Mouse (Mus musculus) CD4-positive helper T cell, adult 2 months (primary cell): ENCODE data around the gene Eva1b.
"Not testable (repeated sequence)": the region's sequence is repeated elsewhere in the genome, so short reads cannot be mapped to it uniquely, and the experiment has no call there.

Source experiments
- DNase-seq: peaks from one replicate; pipeline ENCODE4 v3.0.0-alpha.2; 2012; ENCODE audit warnings: low read depth, missing footprints, low spot score

Gene Eva1b

DNA sequence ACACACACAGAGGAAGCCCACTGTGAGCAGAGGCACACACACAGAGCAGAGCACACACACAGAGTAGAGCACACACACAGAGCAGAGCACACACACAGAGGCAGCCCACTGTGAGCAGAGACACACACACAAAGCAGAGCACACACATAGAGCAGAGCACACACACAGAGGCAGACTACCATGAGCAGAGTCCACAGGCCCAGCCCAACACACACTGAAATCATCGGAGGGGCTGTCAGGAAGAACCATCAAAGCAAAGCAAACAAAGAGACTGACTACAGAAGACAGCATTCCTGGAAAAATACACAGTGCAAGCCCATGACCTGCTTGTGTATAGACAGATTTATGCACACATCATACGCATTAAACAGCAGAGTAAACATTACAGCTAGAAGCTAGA, 8.3 kb downstream of the Eva1b start:
- DNase-seq: no peak

DNA sequence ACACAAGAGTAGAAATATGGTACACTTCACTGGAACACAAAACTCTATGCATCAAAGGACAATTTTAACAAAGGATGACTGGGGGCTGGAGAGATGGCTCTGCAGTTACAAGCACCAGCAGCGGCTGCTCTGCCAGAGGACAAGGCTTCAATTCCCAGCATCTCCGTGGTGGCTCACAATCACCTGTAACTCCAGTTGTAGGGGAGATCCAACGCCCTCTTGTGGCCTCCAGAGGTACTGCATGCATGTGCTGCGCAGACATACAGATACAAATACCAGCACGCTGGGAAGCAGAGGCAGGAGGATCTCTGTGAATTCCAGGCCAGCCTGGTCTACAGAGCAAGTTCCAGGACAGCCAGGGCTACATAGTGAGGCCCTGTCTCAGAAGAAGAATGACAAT, 9.1 kb downstream of the Eva1b start:
- peak; percentile 59 for DNase-seq

DNA sequence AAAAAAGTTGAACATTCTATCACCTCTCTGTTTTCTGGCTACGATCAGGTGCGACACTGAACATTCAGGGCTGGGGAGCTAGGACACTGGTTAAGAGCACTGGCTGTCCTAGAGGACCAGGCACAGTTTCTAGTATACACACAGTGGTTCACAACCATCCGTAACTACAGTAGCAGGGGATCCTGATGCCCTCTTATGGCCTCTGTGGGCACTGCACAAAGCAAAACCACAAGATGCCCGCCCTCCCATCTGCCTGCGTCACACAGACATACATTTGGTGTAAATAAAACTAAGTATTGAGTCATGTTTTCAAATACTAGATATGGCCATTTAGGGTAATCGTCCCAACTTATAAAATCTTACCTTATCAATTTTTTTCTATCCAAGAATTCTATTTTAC, 10.0 kb downstream of the Eva1b start:
- DNase-seq: peak; percentile 49

DNA sequence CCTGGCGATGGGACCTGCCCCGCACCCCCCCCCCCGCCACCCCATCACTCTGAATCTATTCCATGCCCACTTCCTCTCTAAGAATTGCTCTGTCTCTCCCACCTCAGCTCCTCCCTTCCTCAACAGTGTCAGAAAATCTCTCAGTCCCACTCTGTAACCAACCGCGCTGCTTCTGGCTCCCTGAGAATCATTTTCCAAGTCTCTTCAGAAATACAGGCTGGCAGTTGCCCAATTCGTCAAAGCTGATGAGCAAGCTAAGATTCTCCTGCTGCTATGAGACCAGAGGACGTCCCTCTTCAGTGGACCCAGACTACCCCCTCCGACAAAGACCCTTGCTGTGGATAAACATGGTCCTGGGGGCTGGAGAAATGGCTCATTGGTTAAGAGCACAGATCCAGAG, 11.9 kb downstream of the Eva1b start:
- no peak for DNase-seq

DNA sequence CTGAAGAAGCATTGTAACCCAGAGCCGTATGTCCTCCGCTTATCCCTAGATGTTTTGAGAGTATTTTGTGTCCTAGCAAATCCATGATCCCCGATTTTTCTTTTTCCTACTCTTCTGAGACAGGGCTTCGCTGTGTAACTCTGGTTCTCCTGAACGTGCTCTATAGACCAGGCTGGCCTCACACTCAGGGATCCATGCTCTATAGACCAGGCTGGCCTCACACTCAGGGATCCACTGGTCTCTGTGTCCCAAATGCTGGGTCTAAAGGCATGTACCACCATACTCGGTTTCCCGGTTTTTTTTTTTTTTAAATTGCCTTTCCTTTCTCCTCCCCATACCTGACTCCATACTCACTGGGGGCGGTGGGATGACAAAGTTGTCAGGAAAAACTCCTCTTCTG, 13.4 kb downstream of the Eva1b start:
- DNase-seq: no peak

DNA sequence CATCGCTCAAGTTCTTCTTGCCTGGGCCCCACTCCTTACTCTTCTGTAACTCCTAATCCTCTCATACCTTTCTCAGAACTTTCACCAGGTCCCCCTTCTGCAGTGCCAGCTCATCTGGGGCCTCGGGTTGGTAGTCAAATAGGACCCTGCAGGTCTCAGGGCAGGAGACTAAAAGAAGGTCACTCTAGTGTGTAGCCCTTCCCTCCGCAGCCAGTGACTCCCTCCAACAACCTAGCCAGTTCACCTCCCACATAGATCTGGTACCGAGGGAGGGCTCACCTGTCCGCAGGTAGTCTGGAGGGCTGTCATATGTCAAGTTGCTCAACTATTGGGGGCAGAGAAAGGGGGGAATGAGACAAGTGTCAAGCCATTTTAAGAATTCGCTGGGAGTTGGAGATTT, 13.9 kb downstream of the Eva1b start:
- no peak for DNase-seq

DNA sequence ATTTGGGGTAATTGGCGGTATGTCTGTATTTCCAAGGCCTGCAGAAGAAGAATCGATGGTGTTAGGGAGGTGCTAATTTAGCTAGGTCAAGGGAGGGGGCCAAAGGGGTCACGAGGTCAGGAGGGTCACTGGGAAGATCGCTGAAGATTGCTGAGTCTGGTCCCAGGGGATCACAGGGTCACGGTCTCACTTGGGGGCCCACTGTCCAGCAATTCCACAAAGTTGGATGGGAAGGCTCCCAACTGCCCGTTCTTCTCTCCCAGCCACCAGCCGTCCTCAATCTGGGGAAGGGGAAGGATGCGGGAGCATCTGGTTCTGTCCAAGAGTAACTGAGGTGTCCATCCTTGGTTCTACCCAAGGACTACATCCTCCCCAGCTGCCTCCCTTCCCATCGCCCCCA, 14.4 kb downstream of the Eva1b start:
- DNase-seq: no peak

DNA sequence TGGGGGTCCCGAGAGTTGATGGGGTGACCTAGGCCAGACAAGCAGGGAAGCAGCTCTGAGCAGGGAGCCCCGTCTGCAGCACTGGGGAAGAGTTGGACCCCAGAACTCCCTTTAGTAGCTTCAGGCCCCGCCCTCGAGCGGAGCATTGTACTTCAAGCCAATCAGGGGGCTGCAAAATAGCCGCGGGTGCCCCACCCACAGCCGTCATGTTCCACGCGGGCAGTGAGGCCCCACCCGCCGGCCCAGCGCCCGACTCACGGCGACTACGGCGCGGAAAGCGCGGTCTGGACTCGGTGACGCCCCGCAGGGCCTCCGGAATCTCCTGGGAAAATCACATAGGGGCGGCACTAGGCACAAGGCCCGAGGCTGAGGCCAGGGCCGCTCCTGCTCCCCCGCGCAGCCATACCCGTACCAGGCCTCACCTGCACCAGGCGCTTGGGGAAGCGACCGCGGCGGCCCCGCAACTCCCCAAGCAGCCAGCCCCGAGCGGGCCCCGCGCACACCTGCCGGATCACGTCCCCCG, 15.1 kb downstream of the Eva1b start:
- peak; percentile 86 for DNase-seq

DNA sequence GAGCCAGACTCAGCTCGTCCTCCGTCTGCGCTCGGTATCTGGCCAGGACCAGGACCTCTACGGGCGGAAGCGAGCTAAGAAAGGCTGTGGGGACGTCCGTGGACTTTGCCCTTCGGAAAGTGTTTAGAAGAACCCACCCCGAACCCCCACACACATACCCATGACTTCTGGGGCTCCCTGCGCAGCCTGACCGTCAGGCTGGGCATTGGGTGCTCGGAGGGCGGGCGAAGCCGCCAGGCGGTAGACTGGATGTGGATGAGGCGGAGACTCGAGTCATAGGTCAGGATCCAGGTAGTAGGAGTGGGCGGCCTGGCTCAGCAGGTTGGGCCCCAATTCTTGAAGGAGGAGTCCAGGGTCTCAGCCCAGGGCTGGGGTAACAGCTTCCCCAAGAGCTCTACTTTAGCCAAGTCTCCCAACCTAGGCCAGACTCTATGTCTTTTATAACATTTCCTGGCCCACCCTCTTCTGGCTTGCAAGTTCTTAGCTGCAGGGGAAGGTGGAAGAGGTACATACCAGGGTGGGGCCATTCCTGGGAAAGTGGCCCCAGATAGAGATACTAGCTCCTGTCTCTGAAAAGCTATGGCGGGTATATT, 15.6 kb downstream of the Eva1b start, which contains the start of gene Sh3d21:
Sh3d21 (minus strand) TSS at position 425 of the 593 bp plus-strand sequence.
- DNase-seq: peak; percentile 53

DNA sequence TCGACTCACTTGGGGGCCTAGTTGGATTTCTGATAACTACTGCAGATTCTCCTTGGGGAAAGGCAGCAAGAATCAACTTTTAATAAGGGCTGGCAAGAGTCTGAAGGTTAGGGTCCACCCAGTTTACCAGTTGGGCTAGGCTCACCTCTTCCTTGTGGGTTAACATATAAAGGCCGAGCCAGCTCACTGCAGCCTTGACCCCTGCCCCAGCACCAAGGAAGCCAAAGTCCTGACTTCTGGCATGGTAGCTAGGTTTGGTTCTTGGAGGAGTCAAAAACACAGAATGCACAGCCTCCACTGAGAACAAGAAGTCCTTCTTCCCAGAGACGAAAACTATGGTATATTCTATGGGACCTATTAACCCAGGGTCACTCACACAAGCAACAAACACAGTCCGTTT, 16.1 kb downstream of the Eva1b start:
- DNase-seq: no peak

DNA sequence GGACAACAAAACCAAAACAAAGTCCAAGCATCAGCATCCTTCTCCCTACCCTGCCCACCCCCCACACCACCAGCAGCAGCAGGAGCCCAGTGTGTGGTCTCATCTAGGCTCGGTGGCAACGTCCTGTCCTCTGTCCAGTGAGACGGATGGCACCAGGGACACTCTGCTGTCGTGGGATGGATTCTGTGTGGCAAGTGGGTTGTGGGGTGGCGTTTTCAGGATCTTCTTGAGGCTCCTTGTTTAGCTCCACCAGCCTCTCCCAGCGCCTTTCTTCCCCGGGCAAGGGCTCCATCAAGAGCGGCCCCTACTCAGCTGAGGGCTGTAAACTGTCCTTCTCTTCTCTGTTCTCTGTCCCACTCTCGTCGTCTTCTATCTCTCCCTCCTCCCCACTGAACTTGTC, 17.5 kb downstream of the Eva1b start:
- not testable (repeated sequence) for DNase-seq

DNA sequence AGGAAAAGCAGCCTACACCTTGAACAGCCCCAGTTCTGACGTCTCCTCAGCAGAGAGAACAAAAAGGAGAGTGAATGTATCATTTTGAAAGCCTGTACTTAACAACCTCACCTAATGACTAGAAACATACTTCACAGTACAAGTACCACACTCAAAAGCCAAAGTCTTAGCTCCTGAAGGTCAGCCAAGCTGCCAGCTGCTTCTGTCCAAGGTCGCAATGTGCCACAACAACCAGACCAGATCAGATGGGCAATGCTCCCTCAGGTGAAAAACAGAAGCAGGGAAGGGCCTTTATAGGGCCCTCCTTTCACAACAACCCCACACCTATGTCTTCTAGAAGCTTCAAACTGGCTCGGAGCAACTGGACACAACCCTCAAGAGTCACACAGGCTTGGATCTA, 18.5 kb downstream of the Eva1b start:
- DNase-seq: no peak

DNA sequence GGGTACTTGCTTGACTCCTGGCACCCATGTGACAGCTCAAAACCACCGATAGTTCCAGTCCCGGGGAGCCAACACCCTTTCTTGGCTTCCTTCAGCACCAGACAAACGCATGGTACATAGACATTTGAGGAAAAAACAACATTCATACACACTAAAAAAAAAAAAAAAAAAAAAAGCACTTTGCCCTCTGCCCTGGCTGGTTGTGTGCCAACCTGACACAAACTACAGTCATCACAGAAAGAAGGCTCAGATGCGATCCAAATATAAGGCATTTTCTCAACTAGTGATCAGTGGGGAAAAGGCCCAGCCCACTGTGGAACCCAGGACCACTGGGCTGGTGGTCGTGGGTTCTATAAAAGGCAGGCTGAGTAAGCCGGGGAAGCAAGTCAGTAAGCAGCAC, 21.3 kb downstream of the Eva1b start:
- DNase-seq: no peak

DNA sequence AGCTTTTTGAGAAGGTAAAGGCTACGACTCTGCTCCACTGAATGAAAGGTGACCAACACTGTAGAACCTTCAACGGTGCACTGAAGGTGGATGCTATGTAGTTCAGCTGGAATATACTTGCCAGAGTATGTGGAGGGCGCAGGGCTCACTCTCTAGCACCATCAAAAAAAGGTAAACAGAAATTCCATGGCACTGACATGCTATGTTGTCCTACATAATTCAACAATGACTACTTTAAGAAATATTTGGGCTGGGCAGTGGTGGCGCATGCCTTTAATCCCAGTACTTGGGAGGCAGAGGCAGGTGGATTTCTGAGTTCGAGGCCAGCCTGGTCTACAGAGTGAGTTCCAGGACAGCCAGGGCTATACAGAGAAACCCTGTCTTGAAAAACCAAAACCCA, 23.2 kb downstream of the Eva1b start:
- not testable (repeated sequence) for DNase-seq

DNA sequence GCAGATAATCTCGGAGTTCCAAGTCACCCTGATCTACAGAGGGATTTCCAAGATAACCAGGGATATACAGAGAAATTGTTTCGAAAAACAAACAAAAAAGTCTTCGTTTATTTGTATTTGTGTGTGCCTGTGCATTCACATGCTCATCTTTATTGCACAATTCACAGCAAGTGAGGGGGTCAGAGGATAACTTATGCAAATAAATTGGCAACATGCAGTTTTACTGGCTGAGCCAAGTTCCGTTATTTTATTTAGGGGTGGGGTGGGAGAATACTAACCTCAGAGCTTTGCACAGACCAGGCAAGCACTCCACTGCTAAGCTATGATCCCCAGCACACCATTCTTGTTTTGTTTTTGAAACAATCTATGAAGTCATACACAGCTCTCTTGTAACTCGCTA, 26.3 kb downstream of the Eva1b start:
- no peak for DNase-seq

DNA sequence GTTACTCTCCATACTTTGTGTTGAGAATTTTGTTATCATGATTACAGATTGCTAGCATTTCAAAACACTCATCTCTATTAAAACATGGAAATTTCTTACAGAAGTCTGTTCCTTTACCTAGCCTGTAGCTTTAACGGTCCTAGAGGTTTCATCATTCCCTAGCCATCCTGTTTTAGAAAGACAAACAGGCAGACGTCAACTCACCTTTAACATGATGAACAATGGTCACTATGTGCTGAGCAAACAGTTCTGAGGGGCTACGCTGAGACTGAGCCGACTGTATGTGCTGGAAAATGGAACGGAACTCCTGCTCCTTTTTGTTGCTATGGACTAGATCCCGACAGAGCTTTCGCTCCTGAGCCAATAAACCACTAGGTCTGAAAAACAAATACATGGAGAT, 28.4 kb downstream of the Eva1b start:
- not testable (repeated sequence) for DNase-seq

DNA sequence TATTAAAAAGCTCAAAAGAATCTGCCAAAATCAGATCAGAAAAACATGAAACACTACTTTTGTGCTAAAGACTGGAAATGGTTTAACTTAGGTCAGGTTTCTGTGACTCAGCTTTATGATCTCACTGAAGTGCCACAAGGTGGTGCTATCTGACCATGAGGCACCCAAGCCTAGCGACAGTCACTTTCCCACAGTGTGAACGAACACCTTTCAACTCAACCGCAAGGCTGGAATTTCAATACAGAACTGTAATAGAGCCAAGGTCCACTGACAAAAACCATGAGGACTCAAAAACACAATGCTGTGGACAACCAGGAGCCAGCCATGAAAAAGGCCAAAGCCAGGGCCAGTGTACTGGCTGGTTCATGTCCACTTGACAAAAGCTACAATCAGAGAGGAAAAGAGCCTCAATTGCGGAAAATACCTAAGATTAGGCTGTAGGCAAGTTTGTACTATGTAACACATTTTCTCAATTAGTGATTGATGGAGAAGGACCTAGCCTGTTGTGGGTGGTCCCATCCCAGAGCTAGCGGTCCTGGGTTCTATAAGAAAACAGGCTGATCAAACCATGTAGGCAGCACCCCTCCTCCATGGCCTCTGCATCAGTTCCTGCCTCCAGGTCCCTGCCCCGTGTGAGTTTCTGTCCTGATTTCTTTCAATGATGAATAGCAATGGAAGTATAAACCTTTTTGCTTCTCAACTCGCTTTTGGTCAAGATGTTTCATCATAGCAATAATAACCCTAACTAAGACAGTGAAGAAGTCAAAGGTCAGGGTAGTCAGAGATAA, 33.8 kb downstream of the Eva1b start:
- DNase-seq: peak; percentile 76

DNA sequence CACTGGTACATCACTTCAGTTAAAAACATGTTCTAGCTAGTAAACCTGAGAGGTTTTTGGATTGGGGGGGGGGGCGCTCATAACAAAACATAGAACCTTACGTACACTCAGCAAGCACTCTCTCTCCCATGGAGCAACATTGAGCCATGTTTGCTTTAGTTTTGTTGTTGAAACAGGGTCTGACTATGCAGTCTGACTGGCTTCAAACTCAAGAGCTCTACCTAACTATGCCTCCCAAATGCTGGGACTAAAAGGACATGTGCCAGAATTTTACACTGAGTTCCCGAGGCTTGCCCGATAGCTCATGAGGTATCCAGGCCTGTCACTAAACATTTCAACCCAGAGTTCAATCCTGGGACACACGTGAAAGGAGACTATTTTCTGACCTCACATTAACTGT, 35.5 kb downstream of the Eva1b start:
- no peak for DNase-seq

DNA sequence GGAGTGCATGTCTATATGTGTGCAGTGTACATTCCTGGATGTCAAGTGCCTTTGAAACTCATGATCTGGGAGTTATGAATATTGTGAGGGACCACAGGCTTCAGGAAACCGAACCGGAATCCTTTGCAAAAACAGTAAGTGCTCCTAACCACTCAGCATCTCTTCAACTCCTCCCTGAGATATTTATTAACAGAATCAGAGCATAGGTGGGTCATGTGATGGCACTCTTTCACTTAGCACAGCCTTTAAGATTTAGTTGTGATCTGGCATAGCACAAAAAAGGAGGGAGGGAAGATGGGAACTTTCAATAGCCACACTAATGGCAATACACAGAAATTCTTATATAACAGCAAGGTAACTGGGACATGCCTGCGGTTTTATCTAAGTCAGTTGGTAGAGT, 39.6 kb downstream of the Eva1b start:
- no peak for DNase-seq

DNA sequence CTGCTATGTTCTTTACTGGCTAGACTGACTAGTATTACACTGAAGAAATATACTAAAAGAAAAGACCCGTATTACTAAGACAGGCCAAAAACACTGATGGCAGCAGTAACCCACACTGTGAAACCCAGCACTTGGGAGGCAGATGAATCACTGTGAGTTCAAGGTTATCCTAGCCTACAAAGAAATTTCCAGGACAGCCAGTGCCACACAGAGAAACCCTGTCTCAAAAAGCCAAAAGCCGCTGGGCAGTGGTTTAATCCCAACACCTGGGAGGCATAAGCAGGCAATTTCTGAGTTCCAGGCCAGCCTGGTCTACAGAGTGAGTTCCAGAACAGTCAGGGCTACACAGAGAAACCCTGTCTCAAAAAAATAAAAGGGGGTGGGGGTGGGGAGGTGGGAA, 43.1 kb downstream of the Eva1b start:
- no peak for DNase-seq

DNA sequence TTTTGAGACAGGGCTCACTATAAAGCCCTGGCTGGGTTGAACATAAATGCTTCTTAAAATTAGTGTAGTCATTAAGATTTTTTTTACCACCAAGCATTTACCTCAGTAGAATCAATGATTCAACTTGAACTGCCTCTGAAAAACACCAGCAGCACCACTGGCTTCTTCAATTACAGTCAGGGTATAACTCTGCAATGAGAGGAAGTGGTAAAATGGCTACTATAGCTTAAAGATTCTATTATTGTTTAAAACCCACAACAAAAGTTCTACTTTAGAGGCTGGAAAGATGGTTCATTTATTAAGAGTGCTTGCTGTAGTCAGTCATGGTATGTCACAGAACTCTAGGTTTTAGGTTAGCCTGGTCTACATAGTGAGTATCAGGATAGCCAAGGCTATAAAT, 46.7 kb downstream of the Eva1b start:
- DNase-seq: peak; percentile 39

DNA sequence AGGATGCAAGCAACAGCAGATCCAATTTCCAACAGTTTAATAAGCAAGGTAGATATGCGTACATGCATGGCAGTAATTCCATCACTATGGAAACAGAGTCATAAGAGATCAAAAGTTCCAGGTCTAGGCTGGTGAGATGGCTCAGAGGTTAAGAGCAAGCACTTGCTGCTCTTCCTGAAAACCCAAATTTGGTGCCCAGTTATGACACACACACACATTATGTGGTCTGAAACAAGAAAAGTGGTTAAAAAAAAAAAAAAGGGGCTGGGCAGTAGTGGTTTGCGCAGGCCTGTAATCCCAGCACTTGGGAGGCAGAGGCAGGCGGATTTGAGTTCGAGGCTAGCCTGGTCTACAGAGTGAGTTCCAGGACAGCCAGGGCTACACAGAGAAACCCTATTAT, 47.4 kb downstream of the Eva1b start:
- peak; percentile 36 for DNase-seq

DNA sequence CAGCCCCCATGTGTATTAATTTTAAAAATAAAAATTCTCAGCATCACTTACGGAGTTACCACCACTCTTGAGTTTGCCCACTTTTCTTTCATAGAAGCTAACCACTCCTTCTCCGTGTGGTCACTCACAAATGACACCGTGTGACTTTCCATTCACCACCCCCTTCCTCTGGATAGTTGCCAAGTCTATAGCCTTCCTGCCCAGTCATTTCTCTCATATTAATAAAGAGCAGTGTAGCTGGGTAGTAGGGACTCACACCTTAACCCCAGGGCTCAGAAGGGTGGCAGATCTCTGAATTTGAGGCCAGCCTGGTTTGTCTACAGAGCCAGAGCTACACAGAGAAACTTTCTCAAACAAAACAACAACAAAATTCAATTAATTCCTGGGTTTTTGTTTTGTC, 49.9 kb downstream of the Eva1b start:
- peak; percentile 57 for DNase-seq
